Mouse (Mus musculus) urinary bladder, postnatal 14 days (tissue): ENCODE data around the gene Fmo9.

Source experiments
- DNase-seq: peaks from one replicate; pipeline ENCODE4 v3.0.0; 2021; ENCODE audit warnings: low spot score

Fmo9 gene

GRCm38 (mm10) chr1:166681745-166682144 lies at the start of gene Fmo9:
Gene Fmo9 (minus strand): TSS chr1:166681845.
- DNase-seq = no peak

DNA sequence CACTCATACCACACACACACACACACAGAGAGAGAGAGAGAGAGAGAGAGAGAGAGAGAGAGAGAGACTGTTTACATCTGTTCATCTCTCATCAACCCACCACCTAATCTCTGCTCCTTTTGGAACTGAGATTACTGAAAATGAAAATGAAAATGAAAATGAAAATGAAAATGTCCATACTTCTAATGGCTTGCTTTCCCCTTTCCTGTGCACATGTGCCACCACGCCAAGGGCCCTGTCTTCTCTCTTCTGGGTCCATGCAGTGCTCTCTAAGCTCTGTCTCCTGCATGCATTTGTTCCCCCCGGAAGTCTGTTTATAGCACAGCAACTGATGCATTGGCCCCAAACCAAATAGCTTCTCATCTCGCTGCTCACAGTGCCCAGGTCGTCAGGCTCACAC lies 49.2 kb upstream of the Fmo9 start:
- no peak for DNase-seq

DNA sequence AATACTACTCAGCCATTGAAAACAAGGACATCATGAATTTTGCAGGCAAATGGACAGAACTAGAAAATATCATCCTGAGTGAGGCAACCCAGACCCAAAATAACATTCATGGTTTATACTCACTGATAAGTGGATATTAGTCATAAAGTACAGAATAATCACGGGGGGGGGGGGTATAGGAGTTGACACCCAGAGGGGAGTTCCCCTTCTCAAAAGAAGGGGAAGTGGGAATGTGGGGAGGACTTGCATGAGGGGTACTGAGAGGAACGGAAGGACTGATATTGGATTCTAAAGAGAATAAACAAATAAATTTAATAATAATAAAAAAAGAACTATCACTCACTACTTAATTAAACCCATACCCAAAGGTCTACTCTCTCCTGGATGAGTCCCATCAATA lies 48.6 kb upstream of the Fmo9 start:
- no peak for DNase-seq

DNA sequence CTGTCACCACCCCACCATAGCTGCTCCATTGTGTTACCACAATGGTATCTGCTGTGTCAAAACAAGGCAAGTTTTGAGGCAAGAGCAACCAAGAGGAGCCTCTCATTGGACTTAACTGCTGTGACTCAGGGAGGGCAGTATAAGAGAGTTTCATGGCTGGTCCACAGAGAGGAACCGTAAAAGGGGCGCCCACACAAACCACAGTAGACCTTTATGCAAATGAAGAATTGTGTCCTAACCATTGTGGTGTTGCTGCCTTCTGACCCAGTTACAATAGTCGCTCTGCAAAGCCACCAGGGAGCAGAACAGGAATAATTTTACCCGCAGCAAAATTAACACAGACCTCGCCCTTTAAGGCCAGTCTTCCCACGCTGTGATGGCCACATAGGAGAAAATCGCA lies 29.2 kb upstream of the Fmo9 start:
- no peak for DNase-seq

GRCm38 (mm10) chr1:166702270-166702912 lies 20.7 kb upstream of the Fmo9 start:
- no peak for DNase-seq

GRCm38 (mm10) chr1:166669264-166669663 lies 12.4 kb downstream of the Fmo9 start:
- DNase-seq = no peak

- DNase-seq = no peak
Measured at GRCm38 (mm10) chr1:166660800-166661199, 20.8 kb downstream of the Fmo9 start.

DNA sequence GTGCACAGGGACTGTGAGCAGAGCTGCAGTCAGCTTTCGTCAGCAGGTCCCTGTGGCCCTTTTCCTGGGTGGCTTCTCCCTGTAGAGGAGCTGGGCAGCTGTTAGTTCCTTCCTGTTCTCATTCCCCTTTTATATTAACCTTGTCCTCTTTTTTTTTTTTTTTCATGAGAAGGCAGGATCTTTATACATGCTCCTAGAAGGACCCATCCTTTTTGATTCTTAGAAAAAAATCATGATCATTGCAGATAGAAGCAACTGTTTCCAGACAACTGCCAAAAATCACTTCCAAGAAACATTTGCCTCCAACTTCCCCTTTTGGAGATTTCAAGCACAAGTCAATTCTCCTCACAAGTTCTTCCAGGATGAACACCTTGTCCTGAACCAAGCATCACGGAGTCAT lies 34.1 kb downstream of the Fmo9 start, which contains the start of gene Gm4847:
Gene Gm4847, minus strand, starts transcription at position 101 of the 400 bp plus-strand sequence.
- DNase-seq = no peak
